Mouse (Mus musculus) macrophage (primary cell): ENCODE results near the gene Artn. TPM values are rescaled to one million over a fixed set of nuclear protein-coding genes. Genes with fewer than 3 reads are reported as not detected.
A peak's percentile ranks its signal among the peaks of the same experiment; 100 is the strongest.

Experiments used
- H3K27ac ChIP-seq: fragments of 350-480 bp; formaldehyde crosslinking; 2 replicates; pipeline ENCODE4 v1.9.0; 2021
- H3K36me3 ChIP-seq: fragments of 350-480 bp; formaldehyde crosslinking; 2 replicates; pipeline ENCODE4 v1.9.0; 2021; ENCODE audit errors: inconsistent target
- H3K4me3 ChIP-seq: fragments of 350-480 bp; formaldehyde crosslinking; 2 replicates; pipeline ENCODE4 v1.9.0; 2021; ENCODE audit errors: inconsistent target
- H3K79me2 ChIP-seq: fragments of 350-480 bp; formaldehyde crosslinking; 2 replicates; pipeline ENCODE4 v1.9.0; 2021; ENCODE audit errors: inconsistent target
- WGBS: methylation state at CpG from one replicate; pipeline ENCODE4 v1.1.7; 2026; ENCODE audit warnings: inconsistent platforms; ENCODE audit not compliant: missing documents; 5-methylcytosine and 5-hydroxymethylcytosine counted together
- polyA plus RNA-seq: library from polyadenylated mRNA; stranded (reverse); fragments of 250-400 nt; gene quantifications from 3 replicates; pipeline ENCODE4 v1.2.4, GENCODE M21; 2018; ENCODE audit warnings: inconsistent platforms

Gene Artn
- polyA plus RNA-seq, 1 experiment from 2014 or later, result not detected

- 97% methylated on average over 5 of the region's 5 CpGs for WGBS
- H3K36me3 ChIP-seq, result no peaks in the 10 kb centered on the region
- H3K27ac ChIP-seq, result no peak overlapping the region
- H3K79me2 ChIP-seq, result no peaks in the 10 kb centered on the region
- H3K4me3 ChIP-seq, result no peak overlapping the region
Observed at GRCm38 (mm10) chr4:117933248-117933647, 3.7 kb upstream of the Artn start.

GRCm38 (mm10) chr4:117928699-117929241 is 793 bp downstream of the Artn start:
- Histone ChIP-seq H3K27ac (no peak overlapping the region), H3K79me2 (no peaks in the 10 kb centered on the region), H3K36me3 (no peaks in the 10 kb centered on the region), H3K4me3 (no peak overlapping the region)
- 7% methylated on average over 13 of the region's 13 CpGs for WGBS

- 34% methylated on average over 6 of the region's 6 CpGs for WGBS
- Histone ChIP-seq H3K27ac (no peak overlapping the region), H3K4me3 (no peak overlapping the region), H3K79me2 (no peaks in the 10 kb centered on the region), H3K36me3 (no peaks in the 10 kb centered on the region)
Observed at GRCm38 (mm10) chr4:117928234-117928633, 1.3 kb downstream of the Artn start.

DNA sequence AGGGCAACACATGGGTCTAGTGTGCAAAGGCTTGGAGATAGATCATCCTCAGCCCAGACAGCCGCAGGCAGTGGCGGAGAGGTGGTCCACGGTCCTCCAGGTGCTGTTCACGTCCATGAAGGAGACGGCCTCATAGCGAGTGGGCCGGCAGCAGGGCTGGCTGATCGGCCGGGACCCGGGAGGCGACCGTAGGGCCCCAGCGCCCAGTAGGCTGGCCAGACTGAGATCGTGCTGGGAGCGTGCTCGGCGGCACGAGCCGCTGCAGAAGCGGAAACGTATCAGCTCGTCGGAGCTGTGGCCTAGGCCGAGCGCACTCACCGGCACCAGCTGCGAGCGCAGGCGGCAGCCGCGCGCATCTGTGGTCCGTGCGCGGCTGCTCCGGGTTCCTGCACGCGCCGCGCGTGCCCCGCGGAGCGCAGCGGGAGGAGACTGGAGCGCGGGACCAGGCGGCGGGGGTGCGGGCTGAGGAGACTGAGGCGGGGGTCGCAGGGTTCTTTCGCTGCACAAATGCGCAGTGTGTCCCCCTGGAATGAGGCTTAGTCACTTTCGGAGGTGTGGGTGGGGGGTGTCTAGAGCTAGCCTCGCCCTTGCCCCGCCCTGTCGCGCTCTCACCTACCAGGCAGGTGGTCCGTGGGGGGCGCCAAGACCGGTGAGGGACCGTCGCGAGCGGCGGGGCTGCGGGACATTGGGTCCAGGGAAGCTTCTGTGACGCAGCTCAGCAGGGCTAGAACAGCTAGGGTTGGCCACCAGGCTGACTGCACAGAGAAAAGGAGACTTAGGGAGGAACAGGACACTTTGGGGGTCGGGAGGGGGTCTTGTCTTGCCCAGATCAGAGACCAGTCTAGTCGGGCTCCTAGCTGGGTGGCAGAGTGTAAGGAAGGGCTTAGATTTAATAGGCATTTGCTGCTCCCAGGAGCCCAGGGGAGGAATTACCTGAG is 2.7 kb downstream of the Artn start:
- 8% methylated on average over 55 of the region's 71 CpGs for WGBS
- Histone ChIP-seq H3K79me2 (no peaks in the 10 kb centered on the region), H3K4me3 (no peak overlapping the region), H3K36me3 (no peaks in the 10 kb centered on the region), H3K27ac (no peak overlapping the region)

- H3K4me3 ChIP-seq, result no peak overlapping the region
- no peak overlapping the region for H3K27ac ChIP-seq
- H3K36me3 ChIP-seq, result no peaks in the 10 kb centered on the region
- H3K79me2 ChIP-seq, result no peaks in the 10 kb centered on the region
- WGBS, result 43% methylated on average over 6 of the region's 6 CpGs
Observed at GRCm38 (mm10) chr4:117924916-117925315, 4.6 kb downstream of the Artn start.

GRCm38 (mm10) chr4:117923450-117923849 is 6.1 kb downstream of the Artn start:
- H3K79me2 ChIP-seq, result no peaks in the 10 kb centered on the region
- H3K4me3 ChIP-seq, result no peak overlapping the region
- WGBS, result 100% methylated on average over 1 of the region's 2 CpGs
- H3K36me3 ChIP-seq, result no peaks in the 10 kb centered on the region
- no peak overlapping the region for H3K27ac ChIP-seq

- Histone ChIP-seq H3K4me3 (no peak overlapping the region), H3K36me3 (no peaks in the 10 kb centered on the region), H3K27ac (no peak overlapping the region), H3K79me2 (no peaks in the 10 kb centered on the region)
- WGBS, result 100% methylated on average over 2 of the region's 2 CpGs
Observed at GRCm38 (mm10) chr4:117921358-117921757, 8.2 kb downstream of the Artn start.

GRCm38 (mm10) chr4:117918762-117919161 is 10.8 kb downstream of the Artn start:
- H3K79me2 ChIP-seq, result peaks cover 10% of the 10 kb centered on the region
- H3K36me3 ChIP-seq, result no peaks in the 10 kb centered on the region
- 10% methylated on average over 5 of the region's 5 CpGs for WGBS
- H3K4me3 ChIP-seq, result no peak overlapping the region
- H3K27ac ChIP-seq, result peak overlapping the region; percentile 5

- Histone ChIP-seq H3K79me2 (peaks cover 15% of the 10 kb centered on the region), H3K36me3 (no peaks in the 10 kb centered on the region), H3K27ac (peak overlapping the region; percentile 5), H3K4me3 (no peak overlapping the region)
- 47% methylated on average over 3 of the region's 3 CpGs for WGBS
Observed at GRCm38 (mm10) chr4:117918261-117918660, 11.3 kb downstream of the Artn start.

DNA sequence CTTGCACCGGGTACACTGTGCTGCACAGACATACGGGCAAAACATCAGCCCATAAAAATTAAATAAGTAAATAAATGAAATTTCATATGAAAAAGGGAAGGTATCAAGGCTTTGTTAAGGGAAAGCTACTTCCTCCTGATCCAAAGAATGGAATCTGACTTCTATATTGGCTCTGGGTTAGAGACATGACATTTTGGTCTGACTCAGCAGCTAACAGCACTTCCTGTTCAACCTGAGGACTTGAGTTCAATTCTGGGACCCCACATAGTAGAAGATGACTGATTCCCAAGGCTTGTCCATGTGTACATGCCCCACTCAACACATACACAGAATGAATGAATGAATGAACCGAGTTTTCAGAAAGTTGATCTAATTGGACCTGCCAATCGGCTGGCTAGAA is 11.7 kb downstream of the Artn start:
- peak overlapping the region; percentile 80; the same call in 1 of the 2 replicates for H3K27ac ChIP-seq
- H3K4me3 ChIP-seq, result no peak overlapping the region
- H3K79me2 ChIP-seq, result peaks cover 19% of the 10 kb centered on the region
- WGBS, result 95% methylated on average over 4 of the region's 4 CpGs
- H3K36me3 ChIP-seq, result no peaks in the 10 kb centered on the region

GRCm38 (mm10) chr4:117917402-117917801 is 12.2 kb downstream of the Artn start:
- H3K36me3 ChIP-seq, result no peaks in the 10 kb centered on the region
- H3K4me3 ChIP-seq, result no peak overlapping the region
- H3K27ac ChIP-seq, result peak overlapping the region; percentile 80
- 93% methylated on average over 4 of the region's 4 CpGs for WGBS
- peaks cover 23% of the 10 kb centered on the region for H3K79me2 ChIP-seq

DNA sequence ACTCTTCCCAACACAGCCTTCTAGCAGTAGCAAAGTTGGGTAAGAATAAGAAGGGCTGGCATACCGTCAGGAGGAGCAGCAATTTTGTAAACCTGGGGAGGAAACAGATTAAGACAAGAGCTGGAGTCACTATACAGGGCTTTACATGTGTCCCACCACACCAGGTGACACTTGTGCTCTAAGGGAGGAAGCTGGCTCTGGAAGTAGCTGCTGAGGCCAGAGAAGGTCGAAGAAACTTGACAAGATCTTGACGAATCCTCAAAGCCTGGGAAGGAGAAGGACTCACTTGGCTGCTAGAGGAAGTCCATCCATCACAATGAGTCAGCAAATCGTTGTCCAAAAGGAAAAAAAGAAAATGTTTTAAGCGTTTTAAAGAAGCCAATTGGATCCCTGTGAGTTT is 13.2 kb downstream of the Artn start:
- WGBS, result 27% methylated on average over 5 of the region's 5 CpGs
- Histone ChIP-seq H3K79me2 (peaks cover 33% of the 10 kb centered on the region), H3K4me3 (no peak overlapping the region; the same call in 1 of the 2 replicates), H3K36me3 (peaks cover 7% of the 10 kb centered on the region; the same call in 1 of the 2 replicates), H3K27ac (peak overlapping the region; percentile 80)

GRCm38 (mm10) chr4:117915489-117916105 is 14.0 kb downstream of the Artn start:
- H3K36me3 ChIP-seq, result peaks cover 9% of the 10 kb centered on the region
- H3K4me3 ChIP-seq, result peak overlapping the region; percentile 97
- H3K79me2 ChIP-seq, result peaks cover 41% of the 10 kb centered on the region
- peak overlapping the region; percentile 80 for H3K27ac ChIP-seq
- WGBS, result 0% methylated on average over 19 of the region's 19 CpGs

DNA sequence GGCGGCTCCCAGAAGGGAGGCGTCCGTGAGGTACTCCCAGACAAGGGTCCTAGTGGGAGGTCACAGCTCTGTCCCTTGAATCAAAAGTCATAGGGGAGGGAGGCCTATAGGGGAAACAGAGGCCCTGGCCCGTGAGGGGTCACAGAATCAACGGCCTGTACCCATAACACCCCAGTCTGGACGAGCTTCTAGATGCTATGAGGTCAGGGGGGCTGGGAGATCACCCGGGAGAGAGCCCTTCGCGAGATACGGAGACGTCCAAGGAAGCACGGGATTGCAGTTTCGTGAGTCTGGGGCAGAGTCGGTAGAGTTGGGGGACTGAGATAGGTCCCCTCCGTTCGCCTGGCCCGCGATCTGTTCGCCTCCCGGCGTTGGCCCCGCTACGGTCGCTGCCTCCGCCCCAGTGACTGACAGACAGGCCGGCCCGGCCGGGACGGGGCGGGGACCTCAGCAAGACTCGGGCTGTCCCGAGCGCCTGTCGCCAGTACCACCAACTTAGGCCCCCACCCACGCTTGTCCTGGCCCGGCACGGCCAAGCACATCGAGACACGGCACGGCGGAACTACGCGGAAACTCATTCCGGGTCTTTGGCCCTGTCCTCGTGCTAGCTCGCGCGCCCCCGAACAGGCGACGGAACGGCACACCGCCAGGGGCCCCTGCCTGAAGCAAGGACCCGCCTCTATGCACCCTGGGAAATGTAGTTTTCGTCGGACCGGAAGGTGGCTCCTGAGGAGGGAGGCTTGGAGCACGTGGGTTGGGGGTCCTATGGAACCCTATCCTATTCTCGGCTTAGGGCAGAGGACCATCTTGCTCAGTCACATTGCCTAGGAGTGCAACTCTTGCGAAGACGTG is 14.7 kb downstream of the Artn start, which contains the start of gene Ipo13:
Ipo13 (minus strand) TSS at position 409 of the 852 bp plus-strand sequence.
- Histone ChIP-seq H3K36me3 (peaks cover 9% of the 10 kb centered on the region), H3K27ac (peak within 1 kb of the TSS; percentile 80), H3K4me3 (peak within 1 kb of the TSS; percentile 97), H3K79me2 (peaks cover 42% of the 10 kb centered on the region)
- WGBS, result 0% methylated on average over 61 of the region's 61 CpGs
